ENCODE assay signal across 39 mouse cellular contexts in genomic region chr13:55101627-55102026, GRCm38 (mm10). TPM values are rescaled to one million over a fixed set of nuclear protein-coding genes. Genes with fewer than 3 reads are reported as not detected.
A peak's percentile ranks its signal among the peaks of the same experiment; 100 is the strongest.
DNase-seq lines count a peak whose midpoint lies in the region; ATAC-seq lines count a peak whose summit lies in the region.
"Had no signal": no experiment of that assay in that cellular context is flagged by ENCODE, and none has a peak within 500 bp of the region (broad histone marks: within the 10 kb centered on the region; RNA-seq: fewer than 3 reads in every experiment).

No protein-coding gene starts in this region.

- H3K27ac ChIP-seq in heart, embryonic 12.5 days (ENCODE audit: poor library complexity, severe bottlenecking), result no peak overlapping the region
- no peak overlapping the region for H3K27ac ChIP-seq in limb, embryonic 10.5 days
- H3K27ac ChIP-seq: embryonic facial prominence, embryonic 13.5 days; heart, embryonic 10.5 days; hindbrain, embryonic 10.5 days; hindbrain, embryonic 15.5 days; layer of hippocampus, adult 2 months; left cerebral cortex, adult 2 months; liver, embryonic 14.5 days; midbrain, embryonic 10.5 days had no signal

- intact Hi-C loops in heart, postnatal 10 days (cut with DNase I), result loop anchor here (2.0 kb wide), 1 partner anchor 77 kb away; no protein-coding TSS in a partner anchor

- no peak overlapping the region for H3K4me3 ChIP-seq in heart, embryonic 12.5 days
- H3K4me3 ChIP-seq in limb, embryonic 10.5 days, result no peak overlapping the region
- H3K4me3 ChIP-seq: embryonic facial prominence, embryonic 13.5 days; erythroblast, embryonic 14.5 days; heart, embryonic 10.5 days; hindbrain, embryonic 10.5 days; hindbrain, embryonic 15.5 days; layer of hippocampus, adult 2 months; left cerebral cortex, adult 2 months; midbrain, embryonic 10.5 days had no signal

- 83% methylated on average over 11 of the region's 11 CpGs for WGBS in heart, embryonic 12.5 days
- WGBS in limb, embryonic 10.5 days, result 96% methylated on average over 11 of the region's 11 CpGs

- no peak overlapping the region for H3K9ac ChIP-seq in heart, embryonic 12.5 days
- H3K9ac ChIP-seq: embryonic facial prominence, embryonic 13.5 days; hindbrain, embryonic 15.5 days; liver, embryonic 14.5 days; lung, embryonic 14.5 days had no signal

- peak; percentile 93 for DNase-seq in heart, adult 11 months
- DNase-seq in heart, adult 8-10 months (ENCODE audit: low spot score), result no peak
- peak; percentile 14 to 24 for DNase-seq in heart, postnatal 10 days
- peak; percentile 49 for DNase-seq in MEL-GATA-1-ER (ENCODE audit: extremely low read depth, low read depth)
- peak; percentile 26 for DNase-seq in limb, embryonic 10.5 days (ENCODE audit: low spot score)
- no peak for DNase-seq in kidney, adult 18-20 months
- DNase-seq: adrenal gland, postnatal 14 days; cerebellum, adult 11 months; cerebellum, adult 9-11 months; kidney, adult 2 months; kidney, postnatal 36 days; lung, embryonic 14.5 days; lung, postnatal 14 days; right cerebral cortex, postnatal 4 days had no signal

- no peaks in the 10 kb centered on the region for H3K9me3 ChIP-seq in heart, embryonic 12.5 days (replicated peaks)
- H3K9me3 ChIP-seq in limb, embryonic 10.5 days (replicated peaks), result no peaks in the 10 kb centered on the region
- H3K9me3 ChIP-seq: embryonic facial prominence, embryonic 13.5 days; heart, embryonic 10.5 days; hindbrain, embryonic 15.5 days; midbrain, embryonic 10.5 days had no signal

- ATAC-seq in heart, embryonic 12.5 days (ENCODE audit: insufficient number of reproducible peaks, low FRiP score), result no peak
- ATAC-seq in frontal cortex, adult (ENCODE audit: low TSS enrichment), result no peak
- ATAC-seq: forebrain, embryonic 16.5 days; midbrain, embryonic 16.5 days had no signal

- H3K4me2 ChIP-seq in heart, embryonic 12.5 days, result no peak overlapping the region
- H3K4me2 ChIP-seq: embryonic facial prominence, embryonic 13.5 days; hindbrain, embryonic 15.5 days; lung, embryonic 14.5 days had no signal

- H3K27me3 ChIP-seq in heart, embryonic 12.5 days (replicated peaks), result no peaks in the 10 kb centered on the region
- no peaks in the 10 kb centered on the region for H3K27me3 ChIP-seq in limb, embryonic 10.5 days (ENCODE audit: low read depth, poor library complexity, severe bottlenecking)
- H3K27me3 ChIP-seq: embryonic facial prominence, embryonic 13.5 days; hindbrain, embryonic 15.5 days had no signal

- H3K4me1 ChIP-seq in heart, embryonic 12.5 days (replicated peaks), result peaks cover 13% of the 10 kb centered on the region
- peaks cover 22% of the 10 kb centered on the region for H3K4me1 ChIP-seq in limb, embryonic 10.5 days

- no peaks in the 10 kb centered on the region for H3K36me3 ChIP-seq in heart, embryonic 12.5 days
- H3K36me3 ChIP-seq in limb, embryonic 10.5 days, result no peaks in the 10 kb centered on the region
- H3K36me3 ChIP-seq: embryonic facial prominence, embryonic 13.5 days; heart, embryonic 10.5 days; hindbrain, embryonic 10.5 days; hindbrain, embryonic 15.5 days; midbrain, embryonic 10.5 days had no signal

RNA-seq across cellular contexts. Expression of gene Uimc1, which starts 1.5 kb away (rescaled TPM):
- total RNA-seq in heart, adult 8-10 months (2022), result 10 to 100 TPM; 15.6 to 21.3 (median 20.1) TPM
- total RNA-seq in heart, postnatal 10 days (2021), result 10 to 100 TPM; 22.4 to 22.6 TPM
- polyA plus RNA-seq in heart, embryonic 12.5 days (2016; fragmentation: Nextera tagmentation; extraction: Ambion mirVana), result 14.3 and 15.4 TPM in 2 replicates
- polyA plus RNA-seq in limb, embryonic 10.5 days (2016; fragmentation: Nextera tagmentation; extraction: Ambion mirVana), result 21.2 and 24.4 TPM in 2 replicates

RNA-seq across cellular contexts. Expression of gene Zfp346, which starts 3.5 kb away (rescaled TPM):
- 10 to 100 TPM; 17.6 to 31.3 (median 22.5) TPM for total RNA-seq in heart, adult 8-10 months (2022)
- total RNA-seq in heart, postnatal 10 days (2021), result 10 to 100 TPM; 16.5 to 19.8 TPM
- 18.6 and 20.5 TPM in 2 replicates for polyA plus RNA-seq in heart, embryonic 12.5 days (2016; fragmentation: Nextera tagmentation; extraction: Ambion mirVana)
- polyA plus RNA-seq in limb, embryonic 10.5 days (2016; fragmentation: Nextera tagmentation; extraction: Ambion mirVana), result 25.0 and 30.0 TPM in 2 replicates

RNA-seq across cellular contexts. Expression of gene Gm17617, which starts 31.7 kb away (rescaled TPM):
- total RNA-seq in heart, adult 8-10 months (2022), result not detected
- total RNA-seq in heart, postnatal 10 days (2021), result not detected
- not detected in 2 replicates for polyA plus RNA-seq in heart, embryonic 12.5 days (2016; fragmentation: Nextera tagmentation; extraction: Ambion mirVana)
- polyA plus RNA-seq in limb, embryonic 10.5 days (2016; fragmentation: Nextera tagmentation; extraction: Ambion mirVana), result not detected in 2 replicates
- total RNA-seq: adrenal gland, postnatal 14 days; common myeloid progenitor, adult 5-6 weeks; gastrocnemius, adult 8-10 months; gastrocnemius, postnatal 4 days; layer of hippocampus, adult 2 months; layer of hippocampus, postnatal 14 days; left cerebral cortex, adult 2 months; left cerebral cortex, postnatal 25 days; neutrophil, adult 5-6 weeks had no signal
- polyA plus RNA-seq: embryonic facial prominence, embryonic 13.5 days; erythroblast, embryonic 14.5 days; forebrain, embryonic 11.5 days; forebrain, embryonic 16.5 days; heart, embryonic 10.5 days; hindbrain, embryonic 10.5 days; hindbrain, embryonic 15.5 days; intestine, embryonic 14.5 days; kidney, adult 2 months; kidney, embryonic 16.5 days; limb, embryonic 14.5 days; liver, embryonic 14.5 days; lung, embryonic 14.5 days; midbrain, embryonic 10.5 days; midbrain, embryonic 16.5 days; neural tube, embryonic 11.5 days; spleen, adult 2 months had no signal

RNA-seq across cellular contexts. Expression of gene Fgfr4, which starts 50.8 kb away (rescaled TPM):
- under 1 TPM in 3 of 4 experiments, not detected in 1; 0.16 to 0.29 (median 0.28) TPM for total RNA-seq in heart, adult 8-10 months (2022)
- under 1 TPM; 0.30 to 0.53 TPM for total RNA-seq in heart, postnatal 10 days (2021)
- polyA plus RNA-seq in heart, embryonic 12.5 days (2016; fragmentation: Nextera tagmentation; extraction: Ambion mirVana), result 0.45 and 0.51 TPM in 2 replicates
- 0.73 and 2.1 TPM in 2 replicates for polyA plus RNA-seq in limb, embryonic 10.5 days (2016; fragmentation: Nextera tagmentation; extraction: Ambion mirVana)
- total RNA-seq: common myeloid progenitor, adult 5-6 weeks; neutrophil, adult 5-6 weeks had no signal

Comparison
In these comparisons a context has a peak if more than half of its experiments do, and no peak if none do; other contexts are left out.
1. DNase-seq: peak in heart, adult 11 months (single experiment), heart, postnatal 10 days (2 of 2), MEL-GATA-1-ER (single experiment) and limb, embryonic 10.5 days (single experiment); none in heart, adult 8-10 months (single experiment) and kidney, adult 18-20 months (single experiment).